Mouse (Mus musculus): ENCODE measurements around the gene Cdv3. TPM values are rescaled to one million over a fixed set of nuclear protein-coding genes. Genes with fewer than 3 reads are reported as not detected.

The Cdv3 gene
- total RNA-seq, 2 experiments from 2014 or later = 69.7 to 111 TPM

DNA sequence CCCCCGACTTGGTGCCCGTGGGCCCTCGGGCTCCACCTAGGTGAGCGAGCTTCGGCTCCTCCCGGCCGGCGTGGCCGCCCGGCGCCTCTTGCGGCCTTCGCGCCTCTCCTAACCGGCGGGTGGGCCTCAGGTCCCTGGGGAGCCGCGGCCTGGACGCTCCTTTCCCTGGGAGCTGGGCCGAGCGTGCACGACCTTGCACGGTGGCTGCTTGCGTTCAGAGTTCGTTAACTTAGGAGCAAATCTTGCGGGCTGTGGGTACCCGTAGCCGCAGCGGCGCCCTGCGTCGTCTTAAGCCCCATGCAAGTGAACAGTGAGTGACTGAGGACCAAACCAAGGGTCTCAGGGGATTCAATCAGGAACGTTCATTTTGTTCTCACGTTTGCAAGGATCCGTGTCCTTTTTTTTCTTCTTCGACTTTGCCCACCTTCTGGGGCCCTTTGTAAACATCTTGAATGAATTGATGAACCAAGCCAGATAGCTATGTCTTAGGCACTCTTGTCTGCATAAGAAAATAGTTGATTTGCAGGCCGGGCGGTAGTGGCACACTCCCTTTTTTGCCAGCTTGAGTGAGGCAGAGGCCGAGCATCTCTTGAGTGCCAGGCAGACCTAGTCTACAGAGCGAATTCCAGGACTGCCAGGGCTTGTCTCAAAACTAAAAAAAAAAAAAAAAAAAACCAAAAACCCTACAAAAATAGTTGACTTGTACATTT, 60.2 kb downstream of the Cdv3 start:
- peak; percentile 19 for ATAC-seq (ENCODE audit: poor library complexity, severe bottlenecking)

DNA sequence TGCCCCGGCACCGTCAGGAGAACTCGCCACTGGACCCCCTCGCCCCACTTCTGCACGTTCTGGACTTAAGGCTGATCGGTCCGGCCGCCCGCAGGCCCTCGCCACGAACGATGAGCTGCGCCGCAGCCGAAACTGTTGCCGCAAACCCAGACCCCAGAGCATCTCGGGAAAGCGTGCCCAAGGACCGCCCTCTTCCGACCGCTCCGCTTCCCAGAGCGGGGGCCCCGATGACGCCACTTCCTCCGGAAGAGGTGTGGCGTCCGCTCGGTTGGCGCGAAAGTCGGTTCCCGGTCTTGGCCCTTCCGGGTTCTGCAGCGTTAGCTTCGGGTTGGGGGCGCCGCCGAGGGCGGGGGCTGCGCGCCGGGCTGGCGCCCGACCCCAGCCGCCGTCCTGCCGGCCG, 60.7 kb downstream of the Cdv3 start, which contains the start of the genes 1300017J02Rik and Topbp1:
TSS of gene 1300017J02Rik (minus strand) at position 156 of the 400 bp plus-strand sequence.
TSS of gene Topbp1 (plus strand) at position 289 of the 400 bp plus-strand sequence.
- ATAC-seq (ENCODE audit: poor library complexity, severe bottlenecking) = peak; percentile 97

Other genes starting within 250 kb of the Cdv3 start
- gene Srprb, start 163.7 kb downstream of the Cdv3 start, total RNA-seq (2015) = 10.8 and 12.1 TPM in 2 replicates
- 10.8 and 13.2 TPM in 2 replicates for gene Srprb, start 163.7 kb downstream of the Cdv3 start, total RNA-seq (2017)
- not detected in 2 replicates for gene Gm20425, start 135.5 kb downstream of the Cdv3 start, total RNA-seq (2015)
- gene Gm20425, start 135.5 kb downstream of the Cdv3 start, total RNA-seq (2017) = 0.55 TPM in 1 of 2 replicates, not detected in the other
- 234 and 247 TPM in 2 replicates for gene Trf, start 135.4 kb downstream of the Cdv3 start, total RNA-seq (2015)
- 92.2 and 130 TPM in 2 replicates for gene Trf, start 135.4 kb downstream of the Cdv3 start, total RNA-seq (2017)
- 0.89 and 2.3 TPM in 2 replicates for gene 1300017J02Rik, start 60.8 kb downstream of the Cdv3 start, total RNA-seq (2015)
- 1.7 and 2.4 TPM in 2 replicates for gene 1300017J02Rik, start 60.8 kb downstream of the Cdv3 start, total RNA-seq (2017)
- 111 and 113 TPM in 2 replicates for gene Topbp1, start 60.6 kb downstream of the Cdv3 start, total RNA-seq (2015)
- gene Topbp1, start 60.6 kb downstream of the Cdv3 start, total RNA-seq (2017) = 130 and 151 TPM in 2 replicates
- 0.30 TPM in 1 of 2 replicates, not detected in the other for gene Bfsp2, start 114.6 kb upstream of the Cdv3 start, total RNA-seq (2015)
- gene Bfsp2, start 114.6 kb upstream of the Cdv3 start, total RNA-seq (2017) = 1.1 and 1.3 TPM in 2 replicates